Mouse (Mus musculus) myocyte (in vitro differentiated cells): ENCODE data around the gene Slc25a19. TPM values are rescaled to one million over a fixed set of nuclear protein-coding genes. Genes with fewer than 3 reads are reported as not detected.

ENCODE experiments used
- H3K27me3 ChIP-seq: one replicate; pipeline ENCODE4 v1.6.1; 2011; ENCODE audit not compliant: control insufficient read depth, insufficient read depth, insufficient read length
- H3K36me3 ChIP-seq: one replicate; pipeline ENCODE4 v1.6.1; 2011; ENCODE audit not compliant: control insufficient read depth, insufficient read depth
- H3K4me2 ChIP-seq: one replicate; pipeline ENCODE4 v1.6.1; 2011; ENCODE audit warnings: low read depth, control low read depth
- H3K4me3 ChIP-seq: one replicate; pipeline ENCODE4 v1.5.1; 2011; ENCODE audit warnings: mild to moderate bottlenecking, control low read depth, moderate library complexity
- H3K79me2 ChIP-seq: one replicate; pipeline ENCODE4 v1.6.1; 2011; ENCODE audit not compliant: control insufficient read depth, insufficient read depth
- H3ac ChIP-seq: one replicate; pipeline ENCODE4 v1.6.1; 2011; ENCODE audit not compliant: control insufficient read depth, insufficient read length
- CEBPB ChIP-seq: IDR thresholded peaks from 2 replicates; pipeline ENCODE4 v1.6.1; 2011; ENCODE audit warnings: mild to moderate bottlenecking, moderate library complexity; ENCODE audit not compliant: poor library complexity, insufficient read depth, severe bottlenecking
- E2F4 ChIP-seq: IDR thresholded peaks from one replicate; pipeline ENCODE4 v1.6.1; 2011; ENCODE audit warnings: mild to moderate bottlenecking, control low read depth, moderate library complexity; ENCODE audit not compliant: insufficient read depth
- MAX ChIP-seq: IDR thresholded peaks from one replicate; pipeline ENCODE4 v1.6.1; 2011; ENCODE audit warnings: low read depth, mild to moderate bottlenecking, control low read depth
- MYOD1 ChIP-seq, 3 experiments: IDR thresholded peaks; one replicate each; pipeline ENCODE4 v1.6.1; 2011; ENCODE audit warnings: control low read depth in 2 of 3, low read depth in 2 of 3, mild to moderate bottlenecking in 2 of 3, moderate library complexity in 1 of 3; ENCODE audit not compliant: insufficient read length in 2 of 3, control insufficient read depth in 1 of 3
- MYOG ChIP-seq, 3 experiments: IDR thresholded peaks; one replicate each; pipeline ENCODE4 v1.6.1; 2011; ENCODE audit warnings: control low read depth in 2 of 3, low read depth in 2 of 3, mild to moderate bottlenecking in 2 of 3; ENCODE audit not compliant: insufficient read length in 2 of 3, control insufficient read depth in 1 of 3, insufficient read depth in 1 of 3
- POLR2A ChIP-seq: IDR thresholded peaks from one replicate; pipeline ENCODE4 v1.6.1; 2011; ENCODE audit warnings: low read depth, mild to moderate bottlenecking, control low read depth, moderate library complexity; ENCODE audit not compliant: insufficient read length
- POLR2AphosphoS2 ChIP-seq: IDR thresholded peaks from one replicate; pipeline ENCODE4 v1.6.1; 2011; ENCODE audit warnings: low read depth, control low read depth; ENCODE audit not compliant: insufficient read length
- REST ChIP-seq: IDR thresholded peaks from one replicate; pipeline ENCODE4 v1.6.1; 2011; ENCODE audit warnings: mild to moderate bottlenecking, control low read depth, moderate library complexity; ENCODE audit not compliant: insufficient read depth, insufficient read length
- SRF ChIP-seq: IDR thresholded peaks from one replicate; pipeline ENCODE4 v1.6.1; 2011; ENCODE audit warnings: low read depth; ENCODE audit not compliant: control insufficient read depth, insufficient read length
- TCF12 ChIP-seq: IDR thresholded peaks from one replicate; pipeline ENCODE4 v1.6.1; 2011; ENCODE audit warnings: mild to moderate bottlenecking, control low read depth; ENCODE audit not compliant: poor library complexity, insufficient read depth, severe bottlenecking
- TCF3 ChIP-seq: IDR thresholded peaks from one replicate; pipeline ENCODE4 v1.6.1; 2011; ENCODE audit warnings: low read depth, control low read depth; ENCODE audit not compliant: insufficient read length
- USF1 ChIP-seq: IDR thresholded peaks from one replicate; pipeline ENCODE4 v1.6.1; 2011; ENCODE audit warnings: low read depth, mild to moderate bottlenecking, control low read depth, moderate library complexity
- polyA plus RNA-seq: library from polyadenylated mRNA; unstranded; fragments of >200 nt; fragmentation: generic; extraction: Trizol; gene quantifications from one replicate; pipeline ENCODE4 v1.2.1, GENCODE M21; 2012; ENCODE audit warnings: missing spikeins

The Slc25a19 gene
- polyA plus RNA-seq, 1 experiment = 13.9 TPM

DNA sequence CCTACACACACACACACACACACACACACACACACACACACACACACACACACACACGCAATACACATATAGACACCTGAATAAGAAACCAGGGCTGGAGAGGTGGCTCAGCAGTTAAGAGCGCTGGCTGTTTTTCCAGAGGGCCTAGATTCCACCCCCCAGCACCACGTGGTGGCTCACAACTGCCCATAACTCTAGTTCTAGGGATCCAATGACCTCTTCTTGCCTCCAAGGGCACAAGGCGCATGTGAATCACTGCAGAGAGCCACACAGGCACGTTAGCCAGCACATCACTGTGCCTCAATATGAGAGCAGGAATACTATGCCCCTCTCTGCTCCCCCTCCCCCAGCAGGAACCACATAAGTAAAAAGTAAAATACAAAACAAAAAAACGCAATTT is 11.2 kb downstream of the Slc25a19 start:
- H3K27me3 ChIP-seq = no peaks in the 10 kb centered on the region
- no peak overlapping the region for H3K4me3 ChIP-seq
- H3K36me3 ChIP-seq = no peaks in the 10 kb centered on the region
- H3K79me2 ChIP-seq = no peaks in the 10 kb centered on the region
- no peak overlapping the region for H3K4me2 ChIP-seq
- no peak overlapping the region for H3ac ChIP-seq
- no peak for TF ChIP-seq TCF12
- no peak for TF ChIP-seq MAX
- TF ChIP-seq CEBPB = no peak
- no peak for TF ChIP-seq MYOG (IDR thresholded peaks at IDR 0.05; ENCODE audit: control insufficient read depth in 1 of 3, insufficient read depth in 1 of 3, insufficient read length in 2 of 3, low read depth in 2 of 3)
- TF ChIP-seq TCF3 = no peak
- TF ChIP-seq USF1 = no peak
- TF ChIP-seq REST = no peak
- no peak for TF ChIP-seq E2F4
- TF ChIP-seq POLR2A = no peak
- no peak for TF ChIP-seq MYOD1 (IDR thresholded peaks at IDR 0.05; ENCODE audit: control insufficient read depth in 1 of 3, insufficient read length in 2 of 3, low read depth in 2 of 3)
- TF ChIP-seq SRF = no peak

DNA sequence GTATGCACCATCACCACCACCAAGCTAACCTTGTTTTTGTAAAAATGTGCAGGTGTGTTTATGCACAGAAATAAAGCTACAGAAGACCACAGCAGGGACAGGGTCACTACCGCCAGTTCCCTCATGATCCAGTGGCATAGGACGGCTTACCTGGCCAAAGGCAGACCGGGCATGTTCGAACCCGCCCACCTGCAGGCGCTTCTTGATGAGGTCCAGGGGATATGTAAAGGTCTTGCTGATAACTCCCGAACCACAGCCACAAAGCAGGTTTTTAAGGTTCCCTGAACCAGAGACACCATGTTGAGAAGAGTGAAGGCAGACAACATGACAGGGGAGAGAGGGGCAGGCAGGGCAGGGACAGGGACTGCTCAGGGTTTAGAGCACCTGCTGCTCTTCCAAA is 11.7 kb downstream of the Slc25a19 start:
- no peaks in the 10 kb centered on the region for H3K36me3 ChIP-seq
- TF ChIP-seq MYOD1 (IDR thresholded peaks at IDR 0.05; ENCODE audit: control insufficient read depth in 1 of 3, insufficient read length in 2 of 3, low read depth in 2 of 3) = no peak

DNA sequence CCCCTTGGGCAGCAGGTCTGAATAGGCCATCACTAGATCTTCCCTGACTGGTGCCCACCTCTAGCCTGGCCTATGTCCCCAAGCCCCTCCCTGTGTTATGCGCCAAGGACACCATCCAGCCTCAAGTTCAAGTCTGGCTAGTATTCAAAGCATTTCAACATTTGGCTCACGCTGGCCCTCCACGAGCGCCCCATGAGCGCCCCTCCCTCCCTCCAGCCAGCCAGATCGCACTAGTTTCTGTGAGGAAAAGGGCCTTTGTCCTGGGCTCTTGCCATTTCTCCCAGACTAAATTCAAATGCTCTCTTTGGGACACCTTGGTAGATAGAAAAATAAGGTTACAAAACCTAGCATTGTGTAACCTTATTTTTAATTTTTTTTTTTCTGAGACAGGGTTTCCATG is 12.2 kb downstream of the Slc25a19 start:
- Histone ChIP-seq H3K4me3 (no peak overlapping the region), H3ac (no peak overlapping the region), H3K79me2 (no peaks in the 10 kb centered on the region), H3K36me3 (no peaks in the 10 kb centered on the region), H3K4me2 (no peak overlapping the region), H3K27me3 (no peaks in the 10 kb centered on the region)
- no peak for TF ChIP-seq TCF12
- TF ChIP-seq REST = no peak
- no peak for TF ChIP-seq POLR2AphosphoS2
- TF ChIP-seq TCF3 = no peak
- no peak for TF ChIP-seq MYOD1 (IDR thresholded peaks at IDR 0.05; ENCODE audit: control insufficient read depth in 1 of 3, insufficient read length in 2 of 3, low read depth in 2 of 3)
- no peak for TF ChIP-seq CEBPB
- TF ChIP-seq MAX = no peak
- TF ChIP-seq POLR2A = no peak
- TF ChIP-seq USF1 = no peak
- no peak for TF ChIP-seq MYOG (IDR thresholded peaks at IDR 0.05; ENCODE audit: control insufficient read depth in 1 of 3, insufficient read depth in 1 of 3, insufficient read length in 2 of 3, low read depth in 2 of 3)
- no peak for TF ChIP-seq SRF
- no peak for TF ChIP-seq E2F4

More for the DNA sequence above, 11.7 kb downstream of the Slc25a19 start:
- Histone ChIP-seq H3K4me2 (no peak overlapping the region), H3K27me3 (no peaks in the 10 kb centered on the region), H3K79me2 (no peaks in the 10 kb centered on the region), H3ac (no peak overlapping the region), H3K4me3 (no peak overlapping the region)

DNA sequence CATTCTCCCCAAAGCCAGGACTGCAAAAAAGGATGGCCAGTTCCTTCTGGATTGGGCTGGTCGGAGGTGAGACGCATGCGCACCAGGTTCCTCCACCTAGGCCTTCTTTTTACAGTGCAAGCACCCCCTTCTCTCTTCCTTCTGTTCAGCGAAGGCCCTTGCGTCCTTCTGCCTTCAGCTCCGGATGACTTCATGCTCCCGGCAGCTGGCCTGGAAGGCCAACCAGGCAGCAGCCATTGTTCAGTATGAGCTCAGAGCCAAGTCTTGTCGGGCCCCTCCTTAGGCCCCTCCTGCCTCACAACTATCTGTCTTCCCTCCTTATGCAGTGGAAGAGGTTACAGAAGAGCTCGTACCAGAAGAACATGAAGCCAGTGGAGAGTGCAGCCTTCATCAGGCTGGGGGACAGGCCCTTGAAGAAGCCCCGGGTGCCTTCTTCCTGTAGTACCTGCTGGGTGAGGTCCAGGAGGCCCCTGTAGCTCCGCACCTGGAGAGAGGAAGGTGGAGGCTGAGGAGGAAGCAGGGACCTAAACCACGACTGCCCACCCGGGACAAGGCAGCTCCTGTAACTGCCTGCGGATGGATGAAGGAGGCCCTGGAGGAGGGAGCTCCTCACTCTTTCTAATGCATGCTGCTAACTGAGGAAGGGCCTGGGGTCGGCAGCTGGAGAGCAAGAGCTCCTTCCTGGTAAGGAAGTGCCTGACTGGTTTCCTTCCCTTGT is 12.8 kb downstream of the Slc25a19 start:
- Histone ChIP-seq H3K36me3 (no peaks in the 10 kb centered on the region), H3K79me2 (no peaks in the 10 kb centered on the region), H3K27me3 (no peaks in the 10 kb centered on the region), H3K4me2 (no peak overlapping the region), H3K4me3 (no peak overlapping the region), H3ac (no peak overlapping the region)
- TF ChIP-seq POLR2AphosphoS2 (no peak), REST (no peak)

DNA sequence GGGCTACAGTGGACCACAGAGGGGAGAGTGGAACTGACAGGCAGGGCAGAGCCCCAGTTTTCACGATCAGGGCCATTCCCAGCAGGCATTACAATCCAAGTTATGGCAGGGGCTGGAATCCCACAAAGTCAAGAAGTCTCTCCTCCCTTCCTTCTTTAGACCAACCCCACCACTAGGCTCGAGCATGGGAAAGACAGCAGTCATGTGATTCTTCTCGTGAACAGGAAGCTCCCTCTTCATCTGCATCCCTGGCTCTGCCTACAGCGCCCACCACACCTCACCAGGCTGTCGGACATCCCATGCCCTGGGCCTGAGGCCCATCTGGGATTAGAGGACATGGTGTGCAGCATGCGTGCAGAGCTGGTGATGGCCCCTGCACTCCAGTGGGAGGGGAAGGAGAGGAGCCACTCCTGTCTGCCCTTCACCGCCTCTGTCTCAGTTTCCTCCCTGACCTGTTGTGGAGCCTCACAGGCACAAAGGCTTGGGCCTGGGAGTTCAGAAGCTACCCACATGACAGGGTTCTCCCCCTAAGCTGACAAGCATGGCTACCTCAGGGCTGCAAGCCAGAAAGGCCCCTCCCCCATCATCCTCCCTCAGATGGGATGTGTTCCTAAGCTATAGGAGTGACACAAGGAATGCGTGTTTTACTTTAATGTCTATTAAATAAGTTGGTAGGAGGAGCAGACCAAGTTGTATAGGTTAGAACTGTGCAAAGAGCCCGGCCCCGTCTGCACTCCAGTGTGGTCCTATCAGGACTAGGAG is 13.6 kb downstream of the Slc25a19 start:
- no peak for TF ChIP-seq TCF12
- no peak for TF ChIP-seq E2F4
- no peak for TF ChIP-seq MYOD1 (IDR thresholded peaks at IDR 0.05; ENCODE audit: control insufficient read depth in 1 of 3, insufficient read length in 2 of 3, low read depth in 2 of 3)
- no peak for TF ChIP-seq TCF3
- no peak for TF ChIP-seq MAX
- no peak for TF ChIP-seq USF1
- TF ChIP-seq POLR2AphosphoS2 = no peak
- no peak for TF ChIP-seq POLR2A
- no peak for TF ChIP-seq MYOG (IDR thresholded peaks at IDR 0.05; ENCODE audit: control insufficient read depth in 1 of 3, insufficient read depth in 1 of 3, insufficient read length in 2 of 3, low read depth in 2 of 3)
- no peak for TF ChIP-seq SRF
- TF ChIP-seq REST = no peak
- no peak for TF ChIP-seq CEBPB
- Histone ChIP-seq H3ac (no peak overlapping the region), H3K36me3 (no peaks in the 10 kb centered on the region), H3K4me3 (no peak overlapping the region), H3K27me3 (no peaks in the 10 kb centered on the region), H3K4me2 (no peak overlapping the region), H3K79me2 (no peaks in the 10 kb centered on the region)
